Mouse (Mus musculus) liver, adult 10 weeks (tissue): Measurements from ENCODE around the gene Creb3l4. TPM values are rescaled to one million over a fixed set of nuclear protein-coding genes. Genes with fewer than 3 reads are reported as not detected.

ENCODE experiments used
- polyA plus RNA-seq: library from polyadenylated mRNA; stranded (reverse); fragments of 350-450 nt; fragmentation: Illumina TruSeq; extraction: RNeasy Lipid Tissue Mini Kit (QIAGEN cat#74804); gene quantifications from one replicate; pipeline ENCODE4 v1.2.3, GENCODE M21; 2014; ENCODE audit warnings: low read depth, low replicate concordance

Creb3l4 gene
- not detected for polyA plus RNA-seq

DNA sequence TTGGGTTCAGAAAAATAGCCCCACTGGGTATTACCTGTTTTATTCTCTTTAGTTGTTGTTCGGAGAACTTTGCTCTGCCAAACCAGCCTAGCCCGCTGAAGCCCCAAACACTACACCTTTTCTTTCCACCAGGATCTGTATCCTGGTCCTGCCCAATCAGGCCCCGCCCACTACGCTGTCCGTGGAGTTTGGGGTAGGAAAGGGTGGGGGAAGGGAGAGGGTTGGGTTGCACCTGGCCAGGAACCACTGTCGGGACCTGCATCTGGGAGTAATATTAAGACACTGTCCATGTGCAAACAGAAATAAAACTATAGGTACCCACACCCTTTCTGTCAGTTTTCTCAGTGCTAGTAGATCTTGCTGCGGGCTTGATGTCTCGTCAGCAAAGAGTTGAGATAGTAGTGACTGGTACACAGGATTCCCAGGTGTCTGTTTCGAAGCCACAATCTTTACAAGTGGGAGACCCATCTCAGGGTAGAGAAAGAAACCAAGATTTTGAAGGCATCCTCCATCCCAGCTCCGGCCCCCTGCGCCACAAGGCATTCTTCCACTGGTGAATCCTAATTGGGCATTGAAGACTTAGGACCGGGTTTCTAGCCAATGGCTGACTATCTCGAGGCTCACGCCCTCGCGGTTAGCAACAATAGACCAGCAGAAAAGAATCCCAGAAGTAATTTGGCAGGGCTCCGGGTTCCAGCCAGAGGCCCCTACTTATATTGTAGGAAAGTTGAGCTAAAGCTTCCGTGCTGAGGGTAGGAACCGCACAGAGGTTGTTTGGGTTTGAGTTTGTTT is at the start of gene Creb3l4:
Creb3l4 (minus strand) TSS at position 529 of the 792 bp plus-strand sequence.

DNA sequence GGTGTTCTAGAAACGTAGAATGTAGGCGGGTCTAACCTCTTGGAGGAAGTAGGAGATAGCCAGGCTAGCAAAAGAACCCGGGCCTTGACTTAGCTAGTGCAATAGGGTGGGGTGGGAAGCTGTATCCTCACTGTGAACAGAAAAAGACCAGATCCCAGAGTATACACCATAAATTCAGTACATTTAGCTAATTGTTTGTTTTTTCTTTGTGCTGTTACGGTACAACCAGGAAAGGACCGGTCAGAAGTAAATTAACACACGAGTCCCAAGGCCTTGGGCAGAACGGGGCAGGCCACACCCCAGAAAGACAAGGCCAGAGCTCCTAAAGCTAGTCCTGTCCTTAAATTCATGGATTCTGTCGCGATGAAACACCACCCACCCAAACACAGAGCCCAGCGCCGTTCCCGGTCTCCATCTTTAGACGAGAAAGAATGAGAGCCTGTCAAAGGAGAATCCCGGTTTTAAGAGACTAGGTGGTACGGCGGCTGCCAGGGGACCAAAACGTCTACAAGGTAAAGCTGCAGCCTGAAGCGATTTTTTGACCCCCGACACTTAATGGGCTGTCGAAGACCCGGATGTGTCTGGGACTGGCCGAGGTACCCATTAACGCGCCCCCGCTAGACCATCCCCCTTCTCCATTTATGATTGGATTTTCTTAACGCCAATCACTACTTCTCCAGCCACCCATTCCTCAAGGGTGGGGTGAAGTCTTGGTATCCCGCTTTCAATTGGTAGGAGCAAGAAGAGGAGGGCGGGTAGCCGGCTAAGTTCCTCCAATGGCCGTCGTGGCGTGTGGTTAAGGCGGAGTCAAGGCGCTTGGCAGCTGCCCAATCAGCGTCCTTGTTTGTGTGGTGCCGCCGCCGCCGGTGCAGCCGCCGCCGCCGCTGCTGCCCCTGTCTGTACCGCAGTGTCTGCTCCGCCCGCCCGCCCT is 49.3 kb upstream of the Creb3l4 start, which contains the start of gene Gatad2b:
Gatad2b (plus strand) TSS at position 834 of the 931 bp plus-strand sequence.

DNA sequence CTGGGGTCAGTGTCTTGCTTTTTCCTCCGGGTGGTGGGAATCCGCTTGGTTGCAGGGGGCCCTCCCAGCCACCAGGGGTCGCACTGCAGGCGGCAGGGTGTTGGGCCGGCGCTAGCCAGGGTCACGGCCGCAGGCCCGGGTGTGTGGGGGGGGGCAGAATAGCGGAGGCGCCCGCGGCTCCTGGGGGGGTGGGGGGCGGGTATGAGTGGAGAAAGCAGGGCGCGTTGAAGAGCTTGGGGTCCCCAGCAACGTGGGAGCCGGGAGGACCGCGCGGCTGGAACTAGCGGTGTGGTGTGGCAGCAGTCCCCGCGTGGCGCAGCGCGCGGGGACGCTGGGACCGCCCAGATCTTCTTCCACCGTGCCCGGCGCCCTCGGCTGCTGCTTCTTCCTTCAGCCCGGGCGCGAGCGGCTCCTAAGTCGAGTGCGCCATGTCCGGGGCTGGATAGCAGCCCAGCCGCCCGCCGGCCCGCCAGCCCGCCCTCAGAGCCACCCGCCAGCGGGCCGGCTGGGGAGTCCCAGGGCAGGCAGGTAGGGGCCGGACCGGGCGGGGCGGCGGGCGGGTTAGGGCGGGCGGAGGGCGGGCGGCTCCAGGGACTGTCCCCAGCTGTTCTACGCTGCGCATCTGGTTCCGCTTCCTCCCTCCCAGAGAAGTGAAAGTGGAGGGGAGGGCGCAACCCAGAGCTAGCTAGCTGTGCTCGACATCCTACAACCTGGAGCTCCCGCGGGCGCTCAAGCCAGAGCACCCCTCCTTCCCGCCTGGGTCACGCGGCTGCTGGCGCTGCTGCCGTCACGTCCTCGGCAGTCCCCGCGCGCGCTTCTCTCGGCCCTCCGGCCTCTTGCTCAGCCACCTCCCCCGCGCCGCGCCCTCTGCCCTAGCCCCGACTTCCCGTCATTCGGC is 22.0 kb upstream of the Creb3l4 start, which contains the start of gene Dennd4b:
Dennd4b (plus strand) TSS at position 152 of the 898 bp plus-strand sequence.

DNA sequence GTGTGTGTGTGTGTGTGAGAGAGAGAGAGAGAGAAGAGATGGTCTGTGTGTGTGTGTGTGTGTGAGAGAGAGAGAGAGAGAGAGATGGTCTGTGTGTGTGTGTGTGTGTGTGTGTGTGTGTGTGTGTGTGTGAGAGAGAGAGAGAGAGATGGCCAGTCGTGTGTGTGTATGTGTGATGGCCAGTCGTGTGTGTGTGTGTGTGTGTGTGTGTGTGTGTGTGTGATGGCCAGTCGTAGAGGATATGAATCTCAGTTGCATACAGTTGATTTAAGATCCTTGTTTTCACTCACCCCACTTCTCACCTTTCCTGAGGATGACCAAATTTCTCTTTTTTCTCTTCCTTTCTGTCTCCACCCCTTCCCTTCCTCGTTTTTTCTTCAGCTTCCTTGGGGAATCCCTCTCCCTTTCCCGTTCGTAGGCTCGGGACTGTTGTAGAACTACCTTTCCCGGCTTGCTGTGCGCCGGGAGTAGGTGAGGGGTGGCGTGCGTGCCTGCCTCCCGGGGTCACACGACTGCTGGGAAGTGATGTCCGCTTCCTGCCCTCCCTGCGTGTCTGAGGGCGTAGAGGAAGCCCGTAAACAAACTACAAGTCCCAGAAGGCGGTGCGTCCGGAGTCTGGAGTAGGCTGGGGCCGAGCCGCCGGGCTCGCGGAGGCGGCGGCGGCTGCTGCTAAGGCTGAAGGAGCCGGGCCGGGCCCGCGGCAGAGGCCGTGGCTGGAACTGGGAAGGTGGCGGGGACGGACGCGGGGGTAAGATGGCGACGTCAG is 10.5 kb upstream of the Creb3l4 start, which contains the start of gene Crtc2:
Crtc2 (plus strand) TSS at position 511 of the 766 bp plus-strand sequence.

DNA sequence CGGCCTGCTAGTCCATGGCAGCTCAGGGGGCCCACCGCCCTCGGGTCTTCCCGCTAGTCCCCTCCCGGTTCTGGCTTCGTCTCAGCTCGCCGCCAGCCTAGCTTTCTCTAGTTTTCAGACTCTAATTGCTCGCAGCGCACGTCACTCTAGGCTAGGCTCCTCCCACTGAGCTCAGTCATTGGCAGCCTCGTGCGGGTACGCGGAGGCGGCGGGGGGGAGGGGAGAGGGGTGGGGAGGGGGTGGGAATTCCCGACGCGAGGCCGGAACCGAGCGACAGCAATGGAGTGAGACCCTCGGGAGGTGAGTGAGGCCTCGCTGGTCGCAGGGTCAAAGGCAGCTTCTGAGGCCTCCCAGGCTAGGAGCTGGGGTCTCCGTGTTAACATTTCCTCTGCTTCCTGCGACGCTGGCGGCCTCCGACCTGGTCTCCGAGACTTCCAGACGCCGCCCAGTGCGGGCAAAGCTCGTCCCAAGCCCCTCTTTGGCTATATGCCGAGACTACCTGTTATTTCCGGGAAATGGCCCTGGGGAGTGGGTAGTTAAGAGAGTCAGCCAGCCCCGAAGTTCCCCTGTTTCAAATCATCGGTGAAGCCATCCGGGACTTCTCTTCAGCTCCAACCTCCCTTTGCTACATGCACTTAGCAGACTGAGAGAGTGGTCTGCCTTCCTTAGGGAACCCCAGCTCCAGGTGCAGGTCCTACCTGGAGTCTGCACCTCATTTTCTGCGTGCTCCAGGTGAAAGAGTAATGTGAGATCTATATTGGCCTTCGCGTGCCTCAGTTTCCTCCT is 4.8 kb upstream of the Creb3l4 start, which contains the start of gene Slc39a1:
Slc39a1 (plus strand) TSS at position 213 of the 786 bp plus-strand sequence.

DNA sequence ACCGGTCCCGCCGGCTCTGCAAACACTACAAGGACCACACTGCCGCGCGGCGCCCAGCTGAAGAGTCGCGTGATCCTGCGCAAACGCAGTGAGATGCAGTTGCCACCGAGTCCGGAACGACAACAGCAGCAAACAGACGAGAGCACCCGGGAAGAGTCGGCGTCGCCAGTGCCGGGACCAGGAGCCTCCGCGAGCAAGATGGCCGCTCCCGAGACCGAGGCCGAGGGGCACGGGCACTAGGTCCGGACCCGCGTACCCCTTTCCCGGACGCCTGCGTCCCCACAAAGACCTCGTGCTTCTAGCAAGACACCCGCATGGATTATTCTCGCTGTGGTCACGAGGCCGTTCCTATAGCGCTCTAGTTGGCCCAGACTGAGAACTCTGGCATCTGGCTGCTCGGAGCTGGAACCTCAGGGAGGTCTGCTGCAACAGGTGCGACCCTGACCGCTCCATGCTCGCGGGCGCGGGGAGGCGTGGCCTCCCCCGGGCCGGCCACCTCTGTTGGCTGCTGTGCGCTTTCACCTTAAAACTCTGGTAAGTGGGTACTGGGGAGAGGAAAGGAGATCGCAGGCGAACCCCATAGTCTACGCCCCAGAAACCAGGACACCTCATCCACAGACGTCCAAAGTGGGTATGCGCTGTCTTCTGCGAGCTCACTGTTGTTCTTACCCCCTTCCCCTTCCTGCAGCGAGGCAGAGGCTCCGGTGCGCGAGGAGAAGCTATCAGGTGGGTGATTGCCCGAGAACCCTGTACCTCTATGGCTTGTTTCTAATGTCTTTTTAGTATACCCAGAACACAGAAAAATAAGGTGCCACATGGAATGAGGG is 11.6 kb downstream of the Creb3l4 start, which contains the start of gene Jtb:
Jtb (plus strand) TSS at position 91 of the 827 bp plus-strand sequence.

DNA sequence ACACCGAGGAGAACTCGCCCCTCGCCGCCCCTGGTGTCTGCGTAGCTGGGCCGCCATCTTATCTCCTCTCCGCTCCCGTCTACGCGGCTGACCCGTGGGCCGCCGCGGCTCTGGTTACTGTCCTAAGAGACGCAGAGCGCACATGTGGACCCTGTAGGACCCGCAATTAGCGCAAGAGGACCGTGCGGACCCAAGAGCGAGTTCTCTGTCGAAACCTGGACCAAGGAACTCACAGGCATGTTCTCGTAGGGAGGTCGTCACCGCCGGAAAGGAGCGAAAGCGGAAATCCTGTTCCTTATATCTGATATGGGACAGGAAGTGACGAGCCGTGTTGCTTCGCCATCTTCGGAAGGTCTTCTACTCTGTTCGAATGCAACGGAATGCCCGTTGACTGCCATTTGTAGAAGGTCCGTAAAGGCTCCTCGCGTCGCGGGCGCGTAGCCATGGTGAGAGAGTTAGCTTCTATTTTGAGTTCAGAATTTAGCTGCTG is 29.9 kb downstream of the Creb3l4 start, which contains the start of the genes Rps27 and Rab13:
Rps27 (minus strand) TSS at position 275 of the 490 bp plus-strand sequence.
Rab13 (plus strand) TSS at position 319 of the 490 bp plus-strand sequence.

Other genes with a start within 250 kb of the Creb3l4 start
- 68.6 TPM for gene Hax1, start 244.7 kb downstream of the Creb3l4 start, polyA plus RNA-seq
- 60.0 TPM for gene 4933434E20Rik, start 191.9 kb downstream of the Creb3l4 start, polyA plus RNA-seq
- gene Ubap2l, start 190.9 kb downstream of the Creb3l4 start, polyA plus RNA-seq = 36.7 TPM
- 75.3 TPM for gene Tpm3, start 170.9 kb downstream of the Creb3l4 start, polyA plus RNA-seq
- not detected for gene Nup210l, start 139.4 kb downstream of the Creb3l4 start, polyA plus RNA-seq
- 676 TPM for gene Rps27, start 29.9 kb downstream of the Creb3l4 start, polyA plus RNA-seq
- 3.8 TPM for gene Rab13, start 29.8 kb downstream of the Creb3l4 start, polyA plus RNA-seq
- 93.3 TPM for gene Jtb, start 11.9 kb downstream of the Creb3l4 start, polyA plus RNA-seq
- gene Slc39a1, start 4.7 kb upstream of the Creb3l4 start, polyA plus RNA-seq = 57.5 TPM
- gene Crtc2, start 10.7 kb upstream of the Creb3l4 start, polyA plus RNA-seq = 12.9 TPM
- gene Dennd4b, start 21.7 kb upstream of the Creb3l4 start, polyA plus RNA-seq = 0.87 TPM
- 13.4 TPM for gene Gatad2b, start 49.7 kb upstream of the Creb3l4 start, polyA plus RNA-seq
- not detected for gene Slc27a3, start 146.4 kb upstream of the Creb3l4 start, polyA plus RNA-seq
- gene Ints3, start 190.1 kb upstream of the Creb3l4 start, polyA plus RNA-seq = 3.6 TPM
- 3.0 TPM for gene Npr1, start 222.4 kb upstream of the Creb3l4 start, polyA plus RNA-seq
- 16.2 TPM for gene Ilf2, start 232.6 kb upstream of the Creb3l4 start, polyA plus RNA-seq
- 31.9 TPM for gene Snapin, start 247.5 kb upstream of the Creb3l4 start, polyA plus RNA-seq